Mouse (Mus musculus) frontal cortex, postnatal 36 days (tissue): ENCODE measurements around the gene Dot1l.
A peak's percentile ranks its signal among the peaks of the same experiment; 100 is the strongest.

ENCODE experiments used
- DNase-seq, 2 experiments: peaks; one replicate each; pipeline ENCODE4 v3.0.0; 2022; ENCODE audit warnings: low spot score in 2 of 2

The Dot1l gene

DNA sequence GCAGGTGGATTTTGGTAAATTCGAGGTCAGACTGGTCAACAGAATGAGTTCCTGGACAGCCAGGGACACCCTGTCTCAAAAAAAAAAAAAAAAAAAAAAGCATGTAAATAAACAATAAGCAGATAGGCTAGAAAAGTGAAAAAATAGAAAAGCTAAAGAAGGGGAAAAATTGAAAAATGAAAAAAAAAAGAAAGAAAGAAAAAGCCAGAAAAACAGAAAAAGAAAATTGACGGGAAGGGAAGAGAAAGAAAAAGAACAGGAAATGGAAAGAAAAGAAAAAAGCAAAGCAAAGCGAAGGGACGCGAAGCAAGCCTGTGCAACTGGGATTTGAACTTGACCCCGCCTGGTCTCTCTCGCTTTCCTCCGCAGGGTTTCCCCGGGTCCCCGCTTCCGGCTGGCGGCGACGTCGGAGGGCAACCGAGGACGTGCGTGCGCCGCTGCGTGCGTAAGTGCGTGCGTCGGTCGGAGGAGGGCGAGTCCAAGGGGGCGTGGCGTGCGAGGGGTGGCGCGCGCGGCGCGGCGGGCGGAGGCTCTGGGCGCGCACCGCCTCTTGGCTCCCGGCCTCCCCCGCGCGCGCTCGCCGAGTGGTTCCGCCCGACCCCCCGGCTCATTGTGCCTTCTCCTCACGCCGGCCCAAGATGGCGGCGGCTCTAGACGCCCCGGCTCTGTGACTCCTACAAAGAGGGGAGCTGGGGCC lies at the start of gene Dot1l:
TSS of gene Dot1l (plus strand) at position 613 of the 697 bp plus-strand sequence.
- peak; percentile 97 to 98 for DNase-seq

DNA sequence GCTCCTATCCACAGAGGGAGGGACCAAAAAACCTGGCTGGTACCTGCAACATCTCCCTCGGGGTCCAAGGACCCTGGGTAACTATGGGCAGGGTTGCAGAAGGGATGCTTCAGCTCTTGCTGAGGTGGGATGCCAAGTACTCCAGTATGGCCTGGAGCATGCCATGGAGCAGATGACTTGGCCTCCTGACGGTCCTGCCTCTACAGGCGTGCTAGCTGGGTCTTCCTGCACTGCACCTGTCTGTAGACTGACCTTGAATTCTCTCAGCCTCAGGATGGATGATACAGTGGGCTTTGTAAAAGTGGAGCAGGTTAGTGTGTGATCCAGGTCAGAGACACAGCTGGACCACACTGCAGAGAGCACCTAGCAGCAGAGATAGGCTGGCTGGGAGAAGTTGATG lies 49.5 kb upstream of the Dot1l start:
- DNase-seq = no peak

DNA sequence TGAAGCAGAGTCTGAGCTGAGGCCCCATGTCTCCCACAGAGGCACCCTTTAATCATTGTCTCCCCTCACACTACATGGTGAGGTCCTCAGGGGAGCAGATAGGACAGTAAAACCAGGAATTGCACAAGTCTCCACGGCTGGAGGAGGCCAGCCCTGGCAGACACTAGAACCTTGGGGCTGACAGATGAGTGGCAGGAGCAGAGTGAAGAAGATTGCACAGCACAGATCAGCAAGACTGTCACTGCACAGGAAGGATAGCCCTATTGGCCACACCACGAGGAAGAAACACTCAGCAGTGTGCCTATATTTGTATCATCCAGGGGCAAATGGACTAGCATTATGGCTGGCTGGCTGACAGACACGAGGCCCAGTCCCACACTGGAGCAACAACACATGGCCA lies 44.2 kb upstream of the Dot1l start:
- DNase-seq = no peak

DNA sequence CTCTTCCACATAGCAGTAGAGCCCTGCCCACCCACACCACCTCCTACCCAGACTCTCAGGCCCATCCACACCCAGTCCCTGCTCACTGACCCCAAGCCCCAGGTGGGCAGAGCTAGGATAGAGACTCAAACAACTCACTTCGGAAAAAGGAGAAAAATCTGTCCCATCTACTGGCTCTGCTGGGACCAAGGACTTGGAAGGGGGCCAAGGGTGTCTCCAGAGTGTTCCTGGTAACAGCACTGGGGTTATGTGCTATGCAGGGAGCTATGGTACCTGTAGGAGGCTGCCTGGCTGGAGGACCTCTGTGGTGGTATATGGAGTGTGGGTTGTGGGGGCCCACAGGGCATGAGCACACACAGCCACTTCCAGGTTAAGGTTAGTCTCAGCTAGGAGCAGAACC lies 37.7 kb upstream of the Dot1l start:
- DNase-seq = no peak

DNA sequence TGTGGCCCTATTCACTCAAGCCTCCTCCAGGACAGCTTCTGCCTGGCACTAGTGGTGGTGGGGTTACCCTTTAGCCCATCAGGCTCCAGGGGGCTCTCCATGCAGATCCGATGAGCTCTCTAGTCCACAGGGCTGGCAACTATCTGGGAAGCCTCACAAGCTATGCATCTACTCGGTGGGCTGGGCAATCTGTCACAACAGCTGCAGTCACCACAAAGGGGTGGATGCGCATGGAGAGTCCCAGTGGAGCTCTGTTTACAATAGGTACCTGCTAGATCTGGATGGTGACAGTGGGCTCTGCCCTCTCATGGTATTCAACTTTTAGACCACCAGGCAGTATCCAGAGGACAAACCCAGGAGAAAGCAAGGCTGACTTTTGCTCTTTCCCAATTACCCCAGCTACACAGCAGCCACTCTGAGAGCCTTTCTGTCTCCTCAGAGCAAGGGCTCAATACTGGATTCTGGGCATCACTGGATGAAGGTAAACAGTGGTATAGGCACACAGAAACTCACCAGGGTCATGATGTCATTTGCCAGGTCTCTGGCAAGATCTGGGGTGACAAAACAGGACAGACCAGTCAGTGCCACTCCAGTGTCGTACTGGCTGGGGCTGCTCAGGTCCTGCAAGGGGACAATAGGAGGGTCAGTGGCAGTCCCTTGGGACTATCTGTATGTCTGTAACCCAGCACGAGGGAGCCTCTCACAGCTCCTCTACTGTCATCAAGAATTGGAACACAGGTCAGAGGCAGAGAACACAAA lies 27.5 kb upstream of the Dot1l start:
- no peak for DNase-seq

DNA sequence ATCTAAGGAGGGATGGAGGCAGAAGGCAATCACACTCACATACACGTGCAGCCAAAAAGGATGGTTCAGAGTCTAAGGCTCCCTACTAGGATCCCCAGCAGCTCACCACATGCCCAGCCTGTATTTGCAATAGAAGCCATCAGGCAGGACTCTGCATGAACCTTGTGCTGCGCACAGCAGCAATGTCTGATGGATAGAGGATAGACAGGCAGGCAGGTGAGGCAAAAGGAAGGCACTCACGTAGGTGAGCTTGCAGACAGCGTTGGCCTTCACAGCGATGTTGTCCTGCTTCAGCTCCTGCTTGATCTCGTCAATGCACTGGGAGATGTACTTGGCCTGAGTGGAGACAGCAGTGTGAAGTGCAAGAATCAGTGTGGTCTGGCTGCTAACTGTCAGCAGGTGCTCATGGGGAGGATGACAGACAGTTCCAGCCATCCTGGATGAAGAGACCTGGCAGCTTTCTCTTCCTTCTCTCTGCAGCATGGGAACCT lies 22.4 kb upstream of the Dot1l start:
- no peak for DNase-seq

DNA sequence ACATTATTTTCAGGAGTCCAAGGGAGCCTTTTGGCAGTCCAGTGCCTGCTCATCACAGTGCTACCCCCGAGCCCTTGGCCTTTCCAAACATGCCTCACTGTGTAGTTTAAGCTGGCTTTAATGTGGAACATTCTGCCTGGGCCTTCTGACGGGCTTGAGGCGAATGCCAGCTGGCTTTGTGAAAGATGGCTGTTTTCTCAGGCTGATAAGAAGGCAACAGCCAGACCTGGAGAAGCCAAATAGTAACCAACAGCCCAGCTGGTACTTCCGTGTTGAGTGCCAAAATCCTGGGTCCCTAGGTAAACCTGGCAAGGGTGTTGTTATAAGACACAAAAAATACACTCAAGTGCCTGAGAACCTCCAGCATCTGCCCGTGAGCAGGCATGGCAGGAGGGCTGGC lies 18.3 kb upstream of the Dot1l start:
- DNase-seq = no peak

DNA sequence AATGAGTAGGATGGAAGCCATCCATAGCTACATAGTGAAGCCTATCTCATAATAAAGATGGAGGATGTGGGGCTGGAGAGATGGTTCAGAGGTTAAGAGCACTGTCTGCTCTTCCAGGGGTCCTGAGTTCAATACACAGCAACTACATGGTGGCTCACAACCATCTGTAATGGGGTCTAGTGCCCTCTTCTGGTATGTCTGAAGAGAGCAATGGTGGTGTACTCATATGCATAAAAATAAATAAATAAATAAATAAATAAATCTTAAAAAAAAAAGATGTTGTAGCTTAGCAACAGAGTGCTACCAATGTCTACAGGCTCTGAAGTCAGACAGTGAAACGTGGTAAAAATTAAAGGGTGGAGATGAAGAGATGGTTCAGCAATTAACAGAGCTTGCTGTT lies 16.3 kb upstream of the Dot1l start:
- no peak for DNase-seq

DNA sequence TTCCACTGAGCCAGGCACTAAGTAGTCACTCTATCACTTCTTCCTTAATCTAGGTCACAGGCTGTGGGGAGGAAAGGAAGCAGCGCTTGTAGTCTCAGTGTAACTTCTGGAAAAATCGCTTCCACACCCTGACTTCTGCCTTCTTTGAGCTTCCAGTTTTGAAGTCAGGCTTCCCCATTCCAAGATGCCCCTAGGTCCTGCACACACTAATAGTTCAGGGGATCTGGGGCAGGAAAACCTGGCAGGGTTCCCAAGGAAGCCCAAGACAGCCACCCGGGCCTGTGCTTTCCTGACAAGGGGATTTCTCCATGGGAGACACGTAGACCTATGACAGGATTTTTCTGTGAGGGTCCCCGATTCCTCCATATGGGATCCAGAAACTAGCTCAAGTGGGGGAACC lies 13.9 kb upstream of the Dot1l start:
- no peak for DNase-seq

DNA sequence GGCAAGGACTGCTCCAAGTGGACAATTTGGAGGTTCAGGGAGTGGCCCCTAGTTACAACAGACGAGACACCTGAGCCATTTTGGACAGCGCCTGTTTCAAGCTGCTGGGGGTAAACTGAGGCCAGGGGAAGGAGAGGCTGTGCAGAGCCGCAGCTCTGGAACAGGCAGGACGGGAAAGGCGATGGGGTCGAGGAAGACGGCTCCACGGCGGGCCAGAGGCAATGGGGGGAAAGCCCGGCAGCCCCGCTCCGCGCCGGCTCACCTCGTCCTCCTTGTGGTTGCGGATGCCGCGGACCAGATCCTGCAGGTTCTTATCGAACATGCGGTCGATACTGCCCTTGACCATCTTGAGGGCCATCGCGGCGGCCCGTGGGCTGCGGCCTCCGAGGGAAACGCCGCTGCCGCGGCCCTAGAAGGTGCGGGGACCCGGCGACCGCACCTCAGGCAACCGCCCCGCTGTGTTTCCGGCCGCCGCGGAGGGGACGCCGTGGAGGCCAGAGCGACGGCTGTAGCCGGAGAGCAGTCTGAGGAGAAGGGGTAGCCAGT lies 13.3 kb upstream of the Dot1l start:
- DNase-seq = no peak

DNA sequence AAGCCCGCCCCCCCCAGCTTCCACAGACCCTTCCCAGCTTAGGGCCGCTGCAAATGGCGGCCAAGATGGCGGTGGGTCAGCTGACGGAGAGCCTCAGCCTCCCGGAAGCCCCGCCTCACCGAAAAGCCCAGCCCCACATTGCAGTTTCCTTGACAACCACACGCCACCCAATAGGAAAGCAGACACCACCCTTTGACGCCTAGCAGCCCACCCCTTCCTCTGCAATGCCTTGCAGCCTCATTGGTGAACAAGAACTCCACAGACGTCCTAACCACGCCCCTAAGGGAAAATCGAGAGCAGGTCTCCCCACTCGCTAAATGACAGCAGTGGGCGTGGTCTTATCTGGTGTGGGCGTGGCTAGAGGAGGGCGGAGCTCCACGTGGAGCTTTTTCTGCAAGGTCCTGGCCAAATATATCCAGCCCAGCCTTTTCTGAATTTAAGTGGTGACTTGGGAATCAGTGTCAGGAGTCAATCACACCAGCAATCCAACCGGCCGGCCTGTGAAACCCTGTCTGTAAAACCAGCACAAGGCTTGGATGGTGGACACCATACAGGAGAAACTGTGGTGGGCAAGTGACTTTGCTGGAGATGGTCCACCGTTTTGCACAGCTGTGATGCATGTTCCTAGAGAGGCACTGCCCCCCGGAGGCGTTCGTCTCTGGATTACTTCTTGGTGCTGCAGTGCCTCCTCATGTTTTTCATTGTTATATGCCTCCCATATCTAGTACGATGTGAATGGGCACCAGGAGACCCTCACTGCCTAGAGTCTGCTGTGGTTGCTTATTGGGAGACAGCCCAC lies 12.6 kb upstream of the Dot1l start, which contains the start of gene Ap3d1:
TSS of gene Ap3d1 (minus strand) at position 85 of the 799 bp plus-strand sequence.
- DNase-seq = peak; percentile 95 to 96

DNA sequence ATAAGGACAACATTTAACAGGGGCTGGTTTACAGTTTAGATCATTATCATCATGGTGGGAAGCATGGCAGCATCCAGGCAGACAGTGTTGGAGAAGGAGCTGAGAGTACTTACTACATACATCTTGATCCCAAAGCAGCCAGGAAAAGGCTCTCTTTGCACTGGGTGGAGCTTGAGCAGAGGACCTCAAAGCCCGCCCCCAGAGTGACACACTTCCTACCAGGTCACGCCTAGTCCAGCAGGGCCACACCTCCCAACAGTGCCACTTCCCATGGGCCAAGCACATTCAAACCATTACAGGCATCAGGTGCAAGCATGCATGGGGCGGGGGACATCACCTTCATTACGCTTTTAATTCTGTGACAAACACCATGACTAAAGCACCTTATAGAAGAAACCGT lies 10.7 kb upstream of the Dot1l start:
- DNase-seq = no peak

DNA sequence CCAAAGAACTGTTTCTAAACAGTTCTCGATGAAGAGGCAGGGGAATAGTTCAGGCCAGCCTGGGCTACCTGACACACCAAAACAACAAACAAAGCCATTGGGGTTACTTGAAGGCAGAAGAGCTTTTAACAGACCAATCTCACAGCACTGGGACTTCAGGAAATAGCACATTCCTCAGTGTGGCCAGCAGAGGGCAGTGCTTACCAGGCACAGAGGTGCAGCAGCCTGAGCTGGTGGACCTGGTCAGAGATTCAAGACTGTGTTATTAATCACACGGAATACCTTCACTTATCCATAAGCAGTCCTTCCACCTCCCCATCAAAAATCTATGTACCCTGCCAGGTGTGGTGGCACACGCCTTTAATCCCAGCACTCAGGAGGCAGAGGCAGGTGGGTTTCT lies 7.6 kb upstream of the Dot1l start:
- peak; percentile 67 to 77 for DNase-seq

DNA sequence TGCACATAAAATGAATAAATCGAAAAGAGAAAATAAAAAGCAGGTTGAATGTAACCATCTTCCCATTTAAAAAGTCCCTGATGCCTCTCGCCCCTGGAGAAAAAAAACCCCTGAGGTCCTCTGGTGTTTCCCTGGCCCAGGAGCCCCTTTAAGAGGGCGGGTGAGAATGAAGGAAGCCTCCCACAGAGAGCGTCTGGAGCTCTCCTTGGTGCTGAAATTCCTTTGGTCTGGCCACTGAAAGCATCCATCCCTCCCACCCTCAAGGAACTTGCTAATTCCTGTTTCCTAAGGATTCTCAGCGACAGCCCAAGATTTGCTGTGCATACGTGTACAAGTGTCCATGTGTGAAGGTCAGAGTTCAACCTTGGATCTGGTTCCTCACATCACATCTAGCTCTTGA lies 6.4 kb upstream of the Dot1l start:
- no peak for DNase-seq

DNA sequence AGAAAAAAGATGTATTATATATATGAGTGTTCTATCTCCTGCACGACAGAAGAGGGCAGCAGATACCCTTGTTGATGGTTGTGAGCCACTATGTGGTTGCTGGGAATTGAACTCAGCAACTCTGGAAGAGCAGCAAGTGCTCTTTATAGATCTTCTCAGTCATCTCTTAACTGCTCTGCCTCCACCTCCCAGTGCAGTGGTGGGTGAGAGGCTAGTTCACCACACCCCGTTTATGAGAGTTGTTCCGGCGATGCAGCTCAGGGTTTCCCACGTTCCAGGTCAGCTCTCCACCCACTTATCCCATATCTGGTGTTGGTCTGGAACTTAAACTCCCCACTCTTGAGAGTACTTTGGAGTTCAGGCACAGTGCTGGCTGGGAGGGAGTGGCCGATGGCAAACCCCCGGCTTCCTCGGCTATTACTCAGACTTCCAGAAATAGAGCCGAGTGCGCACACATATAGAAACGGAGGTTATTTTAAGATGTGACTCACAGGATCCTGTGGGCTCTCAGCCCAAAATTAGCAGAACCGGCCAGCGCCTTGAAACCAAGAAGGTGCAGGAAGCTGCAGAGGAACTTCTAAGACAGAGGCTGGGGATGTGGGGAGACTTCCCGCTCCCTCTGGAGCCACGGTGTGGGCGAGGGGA lies 3.7 kb upstream of the Dot1l start:
- peak; percentile 72 to 89 for DNase-seq

DNA sequence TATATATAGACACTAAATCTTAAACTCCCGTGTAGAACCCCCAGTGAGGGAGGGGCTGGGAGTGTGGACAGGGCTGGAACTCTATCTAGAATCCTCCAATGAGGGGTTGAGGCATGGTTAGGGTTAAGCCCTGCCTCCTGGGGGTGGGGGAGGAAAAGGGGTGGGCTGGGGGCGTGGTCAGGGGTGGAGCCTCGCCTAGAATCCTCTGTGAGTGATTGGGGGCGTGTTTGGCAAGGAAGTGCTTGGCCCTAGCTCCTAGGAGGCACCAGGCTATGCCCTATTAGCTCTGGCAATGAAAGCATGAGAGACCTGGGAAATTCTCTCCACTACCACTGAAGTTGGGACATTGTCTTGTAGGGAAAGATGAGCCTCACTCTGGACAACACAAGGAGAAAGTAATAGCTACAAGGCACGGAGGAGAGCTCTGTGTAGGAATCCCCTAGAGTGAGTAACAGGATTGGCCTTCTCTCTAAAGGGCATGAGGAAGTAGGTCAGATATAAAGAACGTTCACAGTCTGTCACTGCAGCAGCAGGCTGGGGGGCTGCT lies 2.9 kb upstream of the Dot1l start:
- DNase-seq = no peak

DNA sequence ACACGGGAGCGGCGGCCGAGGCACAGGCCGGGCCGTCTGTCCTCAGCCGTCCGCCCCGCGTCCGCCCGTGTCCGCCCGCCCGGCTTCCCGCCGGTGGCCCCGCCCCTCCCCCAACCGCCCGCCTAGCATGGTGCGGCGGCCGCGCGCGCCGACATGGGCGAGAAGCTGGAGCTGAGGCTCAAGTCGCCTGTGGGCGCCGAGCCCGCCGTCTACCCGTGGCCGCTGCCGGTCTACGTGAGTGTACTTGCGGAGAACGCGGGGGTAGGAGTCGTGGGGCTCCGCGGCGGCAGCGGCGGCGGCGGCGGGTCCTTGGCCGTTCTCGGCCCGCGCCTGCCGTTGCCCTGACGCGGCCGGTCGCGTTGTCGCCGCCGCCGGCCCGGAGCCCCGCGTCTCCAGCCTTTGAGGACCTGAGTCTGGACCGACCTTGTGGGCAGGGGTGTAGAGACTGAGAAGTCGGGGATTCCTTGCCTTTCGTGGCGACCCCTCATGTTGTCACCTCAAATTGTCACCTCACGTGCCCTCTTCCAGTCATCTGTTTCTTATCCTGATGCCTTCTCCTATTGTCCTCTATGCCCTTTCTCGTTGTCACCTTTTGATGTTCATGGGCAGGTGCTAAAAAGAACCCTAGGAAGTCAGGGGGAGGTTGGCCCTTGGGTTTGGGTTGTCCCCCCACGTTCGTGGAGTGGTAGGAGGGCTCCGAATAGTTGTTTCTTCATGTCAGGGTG lies 447 bp downstream of the Dot1l start:
- no peak for DNase-seq

DNA sequence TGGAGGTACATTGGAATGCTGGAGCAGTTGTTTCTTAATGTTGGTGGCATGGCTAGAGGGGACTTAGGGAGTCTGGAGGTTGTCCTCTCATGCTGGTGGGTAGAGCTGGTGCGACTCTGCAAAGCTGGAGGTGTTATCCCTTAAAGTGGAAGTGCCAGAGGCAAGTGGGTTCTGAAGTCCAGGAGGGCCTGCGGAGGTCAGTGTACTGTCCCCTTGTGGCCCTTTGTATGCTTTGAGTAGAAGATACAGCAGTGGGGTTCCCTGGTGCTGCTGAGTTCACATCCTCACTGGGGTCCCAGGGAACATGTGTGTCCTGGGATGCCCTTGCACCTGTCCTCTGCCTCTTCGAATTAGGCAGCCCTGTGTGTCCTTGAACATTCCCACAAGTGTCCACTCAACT lies 1.1 kb downstream of the Dot1l start:
- DNase-seq = no peak

DNA sequence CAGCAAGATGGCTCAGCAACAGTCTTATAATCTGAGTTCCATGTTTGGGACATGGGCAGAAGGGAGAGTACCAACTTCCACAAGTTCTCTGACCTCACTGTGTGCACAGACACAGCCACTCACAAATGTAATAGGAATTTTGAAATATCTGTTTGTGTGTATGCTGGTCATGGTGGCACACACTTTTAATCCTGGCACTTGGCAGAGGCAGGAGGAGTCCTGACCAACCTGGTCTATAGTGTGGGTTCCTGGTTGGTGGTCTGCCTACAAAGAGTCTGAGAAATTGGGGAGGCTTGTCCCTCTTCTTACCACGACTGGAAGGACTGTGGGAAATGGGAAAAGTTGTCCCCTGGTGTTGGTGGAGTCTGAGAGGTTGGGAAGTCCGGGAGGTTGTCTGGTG lies 1.5 kb downstream of the Dot1l start:
- DNase-seq = no peak

DNA sequence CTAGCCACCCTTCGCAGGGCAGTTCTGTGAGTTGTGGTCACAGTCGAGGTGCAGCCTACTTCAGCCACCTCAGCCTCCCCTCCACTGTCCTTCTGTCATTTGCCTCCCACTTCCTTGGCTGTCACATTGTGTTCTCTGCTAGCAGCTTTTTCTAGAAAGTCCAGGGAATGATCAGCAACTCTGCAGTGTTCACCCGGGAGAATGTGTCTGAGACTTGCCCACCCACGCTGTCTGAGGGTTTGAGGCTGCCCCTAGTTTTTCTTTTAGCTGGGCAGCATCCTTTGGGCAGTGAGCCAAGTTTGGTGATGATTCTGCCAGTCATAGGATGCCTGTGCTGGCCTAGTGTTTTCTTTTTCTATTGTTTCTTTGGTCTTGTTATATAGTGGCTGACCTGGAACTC lies 2.0 kb downstream of the Dot1l start:
- peak; percentile 49 to 57 for DNase-seq

DNA sequence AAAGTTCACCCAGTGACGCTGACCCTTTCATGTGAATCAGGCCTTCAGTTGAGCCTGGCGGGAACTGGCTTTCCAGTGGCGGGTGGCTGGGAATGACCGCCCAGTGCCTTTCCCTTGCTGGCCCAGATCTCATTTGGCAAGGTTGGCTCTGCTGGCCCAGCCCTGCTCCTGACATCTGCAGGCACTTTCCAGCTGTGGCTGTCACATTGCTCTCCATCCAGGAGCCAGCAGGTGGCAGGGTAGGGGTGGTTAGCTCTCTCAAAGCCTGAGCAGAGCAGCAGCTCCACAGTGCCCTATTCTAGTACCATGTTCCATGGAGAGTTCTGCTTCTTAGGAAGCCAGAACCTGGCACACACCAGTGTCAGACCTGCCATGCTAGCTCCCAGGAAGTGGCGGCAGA lies 2.7 kb downstream of the Dot1l start:
- DNase-seq = peak; percentile 48 to 66
